Mouse (Mus musculus): ENCODE measurements around the gene Cfap52.

Gene Cfap52

GRCm38 (mm10) chr11:67926348-67927055, 38.9 kb downstream of the Cfap52 start:
- no peak for DNase-seq (ENCODE audit: low read depth, low spot score)

- no peak for DNase-seq (ENCODE audit: low read depth, low spot score)
These were observed 40.5 kb downstream of the Cfap52 start for GRCm38 (mm10) chr11:67925000-67925399.

- DNase-seq (ENCODE audit: low read depth, low spot score): no peak
These were observed 41.7 kb downstream of the Cfap52 start for GRCm38 (mm10) chr11:67923720-67924119.

GRCm38 (mm10) chr11:67922755-67923125, 42.7 kb downstream of the Cfap52 start:
- peak; percentile 43 for DNase-seq (ENCODE audit: low read depth, low spot score)

GRCm38 (mm10) chr11:67921827-67922754, 43.4 kb downstream of the Cfap52 start, which contains the start of gene Usp43:
Gene Usp43 (minus strand): TSS chr11:67922153.
- DNase-seq (ENCODE audit: low read depth, low spot score): no peak

- DNase-seq (ENCODE audit: low read depth, low spot score): no peak
These were observed 44.2 kb downstream of the Cfap52 start for GRCm38 (mm10) chr11:67921091-67921826.

GRCm38 (mm10) chr11:67920226-67920960, 45.1 kb downstream of the Cfap52 start:
- no peak for DNase-seq (ENCODE audit: low read depth, low spot score)

GRCm38 (mm10) chr11:67919593-67919992, 45.9 kb downstream of the Cfap52 start:
- DNase-seq (ENCODE audit: low read depth, low spot score): no peak

GRCm38 (mm10) chr11:67917126-67917525, 48.3 kb downstream of the Cfap52 start:
- DNase-seq (ENCODE audit: low read depth, low spot score): no peak

- DNase-seq (ENCODE audit: low read depth, low spot score): no peak
These were observed 54.4 kb downstream of the Cfap52 start for GRCm38 (mm10) chr11:67911074-67911473.

GRCm38 (mm10) chr11:67903756-67904155, 61.7 kb downstream of the Cfap52 start:
- DNase-seq (ENCODE audit: low read depth, low spot score): no peak

- DNase-seq (ENCODE audit: low read depth, low spot score): no peak
These were observed 68.3 kb downstream of the Cfap52 start for GRCm38 (mm10) chr11:67897064-67897560.

GRCm38 (mm10) chr11:67895641-67896040, 69.8 kb downstream of the Cfap52 start:
- no peak for DNase-seq (ENCODE audit: low read depth, low spot score)

GRCm38 (mm10) chr11:67888521-67888920, 76.9 kb downstream of the Cfap52 start:
- no peak for DNase-seq (ENCODE audit: low read depth, low spot score)

GRCm38 (mm10) chr11:67885921-67886320, 79.5 kb downstream of the Cfap52 start:
- no peak for DNase-seq (ENCODE audit: low read depth, low spot score)
